Mouse (Mus musculus) heart, adult 2 months (tissue): Measurements from ENCODE around the gene Slc22a17. TPM values are rescaled to one million over a fixed set of nuclear protein-coding genes. Genes with fewer than 3 reads are reported as not detected.

Experiments
- DNase-seq, 2 experiments: peaks; one replicate each; pipeline ENCODE4 v3.0.0; 2021
- H3K27ac ChIP-seq: fragments of 200-600 bp; 2 replicates; pipeline ENCODE4 v1.8.1; 2022
- H3K27me3 ChIP-seq: fragments of 200-500 bp; 2 replicates; pipeline ENCODE4 v1.6.1; 2012; ENCODE audit warnings: mild to moderate bottlenecking, low read length, inconsistent platforms, mixed read lengths; ENCODE audit not compliant: control insufficient read depth, insufficient read depth
- H3K36me3 ChIP-seq: fragments of 200-500 bp; 2 replicates; pipeline ENCODE4 v1.6.1; 2012; ENCODE audit warnings: low read length, inconsistent platforms; ENCODE audit not compliant: control insufficient read depth, insufficient read depth
- H3K4me1 ChIP-seq: fragments of 200-500 bp; 2 replicates; pipeline ENCODE4 v1.6.1; 2011; ENCODE audit warnings: low read length; ENCODE audit not compliant: control insufficient read depth, insufficient read depth
- H3K4me3 ChIP-seq: fragments of 200-600 bp; 2 replicates; pipeline ENCODE4 v1.8.1; 2022
- H3K79me2 ChIP-seq: fragments of 200-500 bp; replicated peaks from 2 replicates; pipeline ENCODE4 v1.6.1; 2012; ENCODE audit warnings: mild to moderate bottlenecking, inconsistent platforms, low read length, moderate library complexity, mixed read lengths; ENCODE audit not compliant: control insufficient read depth, insufficient read depth
- H3K9ac ChIP-seq: fragments of 200-500 bp; 2 replicates; pipeline ENCODE4 v1.6.1; 2012; ENCODE audit warnings: low read depth, mild to moderate bottlenecking, control low read depth, inconsistent platforms, low read length, mixed read lengths
- CTCF ChIP-seq: fragments of 200-600 bp; IDR thresholded peaks from 2 replicates; pipeline ENCODE4 v1.8.1; 2022; ENCODE audit warnings: antibody characterized with exemption, mild to moderate bottlenecking, moderate library complexity
- EP300 ChIP-seq: fragments of 200-500 bp; IDR thresholded peaks from 2 replicates; pipeline ENCODE4 v1.6.1; 2011; ENCODE audit warnings: low read depth, low read length, control low read depth; ENCODE audit not compliant: insufficient read depth
- POLR2A ChIP-seq: fragments of 200-500 bp; IDR thresholded peaks from 2 replicates; pipeline ENCODE4 v1.6.1; 2011; ENCODE audit warnings: mild to moderate bottlenecking, low read depth, low read length, control low read depth; ENCODE audit not compliant: insufficient read depth
- WGBS: fragments of 180-500 bp; shearing (Covaris S2); methylation state at CpG from one replicate; pipeline ENCODE4 v1.1.7; 2018; 5-methylcytosine and 5-hydroxymethylcytosine counted together
- intact Hi-C: fragments of 180-260 bp; cut with DNase I; formaldehyde crosslinking; loops from one replicate; pipeline ENCODE4 v1.15.1; 2025
- polyA plus RNA-seq: library from polyadenylated mRNA; depleted of rRNA; stranded (reverse); fragments of >200 nt; gene quantifications from 2 replicates; pipeline ENCODE4 v1.2.3, GENCODE M21; 2012
- total RNA-seq, 2 experiments: library from RNA; stranded (reverse); gene quantifications; 2 replicates each; pipeline ENCODE4 v1.2.3; 2021

Gene Slc22a17
- total and polyA plus RNA-seq, 3 experiments, result 1.7 to 13.0 (median 2.3) TPM

GRCm38 (mm10) chr14:54929801-54930200 is 16.9 kb upstream of the Slc22a17 start:
- Histone ChIP-seq H3K27me3 (peaks cover 8% of the 10 kb centered on the region), H3K4me3 (no peak overlapping the region), H3K27ac (no peak overlapping the region), H3K36me3 (no peaks in the 10 kb centered on the region), H3K79me2 (no peaks in the 10 kb centered on the region), H3K4me1 (no peaks in the 10 kb centered on the region), H3K9ac (no peak overlapping the region)
- intact Hi-C loops, result no loop called here
- WGBS, result 47% methylated on average over 5 of the region's 5 CpGs
- no peak for DNase-seq
- TF ChIP-seq EP300, result no peak
- no peak for TF ChIP-seq CTCF
- no peak for TF ChIP-seq POLR2A

- DNase-seq, result no peak
- intact Hi-C loops, result no loop called here
- Histone ChIP-seq H3K27me3 (peaks cover 8% of the 10 kb centered on the region), H3K4me3 (no peak overlapping the region), H3K27ac (peak overlapping the region; percentile 58; the same call in 1 of the 2 replicates), H3K4me1 (no peaks in the 10 kb centered on the region; the same call in 1 of the 2 replicates), H3K36me3 (no peaks in the 10 kb centered on the region), H3K9ac (no peak overlapping the region), H3K79me2 (no peaks in the 10 kb centered on the region)
- 54% methylated on average over 7 of the region's 7 CpGs for WGBS
- TF ChIP-seq EP300 (no peak), CTCF (no peak), POLR2A (no peak)
Observed at GRCm38 (mm10) chr14:54927296-54927695, 14.4 kb upstream of the Slc22a17 start.

DNA sequence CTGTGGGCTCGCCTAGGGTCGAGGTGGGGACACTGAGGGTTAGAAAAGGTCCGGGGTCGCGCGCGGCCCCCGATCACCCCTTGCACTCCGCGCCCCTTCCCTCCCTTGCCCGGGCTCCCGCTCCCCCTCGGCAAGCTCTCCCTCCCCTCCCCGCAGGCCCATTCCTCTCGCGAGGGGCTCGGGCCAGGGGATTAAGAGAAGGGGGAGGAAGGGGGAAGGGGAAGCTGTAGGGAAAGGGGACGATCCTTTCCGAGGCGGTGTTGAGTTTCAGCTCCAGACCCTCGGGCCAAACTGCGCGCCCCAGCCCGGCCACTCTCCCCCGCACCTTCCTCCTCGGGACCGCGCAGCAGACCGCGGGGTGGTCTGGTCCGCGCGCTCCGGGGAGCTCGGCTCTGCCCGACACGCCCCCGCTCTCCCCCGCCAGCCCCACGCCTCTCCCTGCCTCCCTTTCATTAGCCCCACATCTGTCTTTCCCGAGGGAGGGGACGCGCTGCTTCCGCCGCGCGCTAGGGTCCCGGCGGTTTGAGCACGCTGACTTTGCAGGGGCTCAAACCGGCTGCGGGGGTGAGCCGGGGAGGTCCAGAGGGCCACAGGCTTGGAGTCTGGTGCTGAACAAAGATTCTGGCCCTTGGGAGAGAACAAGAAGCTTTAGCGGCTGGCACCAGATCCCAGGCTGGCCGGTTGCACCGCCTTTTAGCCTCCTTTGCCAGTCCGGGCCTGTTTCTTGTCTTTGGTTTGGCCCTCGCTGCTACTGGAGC is 13.6 kb upstream of the Slc22a17 start:
- intact Hi-C loops, result no loop called here
- Histone ChIP-seq H3K4me1 (no peaks in the 10 kb centered on the region; the same call in 1 of the 2 replicates), H3K27me3 (peaks cover 8% of the 10 kb centered on the region), H3K27ac (peak overlapping the region; percentile 58), H3K79me2 (no peaks in the 10 kb centered on the region), H3K36me3 (no peaks in the 10 kb centered on the region), H3K9ac (peak overlapping the region; percentile 66), H3K4me3 (peak overlapping the region; percentile 34)
- no peak for TF ChIP-seq CTCF
- TF ChIP-seq EP300, result no peak
- 2% methylated on average over 54 of the region's 58 CpGs for WGBS
- DNase-seq, result peak; percentile 72 to 74

DNA sequence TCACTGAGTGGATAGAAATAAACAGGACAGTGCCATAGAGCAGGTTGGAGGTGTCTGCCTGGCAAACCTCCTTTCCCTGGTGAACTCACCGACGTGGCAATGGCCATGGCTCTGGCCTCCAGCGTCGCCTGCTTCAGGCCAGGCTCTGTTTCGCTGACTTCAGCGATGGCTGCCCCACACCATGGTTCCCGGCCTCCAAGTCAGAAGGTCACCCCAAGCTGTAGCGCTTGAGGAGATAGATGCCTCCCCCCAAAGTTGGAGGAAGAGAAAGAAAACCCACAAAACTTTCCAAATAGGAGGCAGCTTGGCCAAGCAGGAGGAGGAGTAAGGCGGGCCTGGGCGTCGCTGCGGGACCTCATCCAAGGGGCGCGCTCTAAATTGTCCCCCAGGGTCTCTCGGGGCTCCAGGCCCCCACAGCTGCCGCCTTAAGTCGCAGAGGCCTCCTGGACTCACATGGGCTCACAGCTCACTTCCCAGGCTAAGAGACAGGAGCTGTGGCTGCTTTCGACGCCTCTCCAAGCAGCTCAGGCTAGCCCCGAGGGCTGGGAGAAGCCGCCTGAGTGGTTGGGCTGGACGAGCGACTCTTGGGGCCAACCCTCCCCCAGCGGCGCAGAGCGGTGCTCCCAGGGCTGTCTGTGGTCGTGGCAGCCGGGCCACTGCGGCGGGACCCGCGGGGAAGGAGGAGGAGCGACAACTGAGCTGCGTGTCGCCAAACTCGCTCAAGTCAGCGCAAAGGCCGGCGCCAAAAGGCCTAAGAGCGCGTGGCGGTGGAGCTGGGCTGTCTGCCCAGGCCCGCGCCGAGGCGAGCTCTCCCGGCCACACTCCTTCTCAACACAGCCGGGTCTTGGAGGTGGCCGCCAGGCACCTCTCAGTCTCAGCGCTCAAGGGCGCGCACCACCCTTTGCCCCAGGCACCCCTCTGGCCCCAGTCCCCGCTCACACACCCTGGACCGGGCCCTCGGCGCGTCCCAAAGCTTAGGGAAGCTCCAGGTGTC is 12.7 kb upstream of the Slc22a17 start, which contains the start of gene Efs:
Gene Efs, minus strand, starts transcription at position 778 of the 994 bp plus-strand sequence.
- Histone ChIP-seq H3K27me3 (peaks cover 8% of the 10 kb centered on the region), H3K36me3 (no peaks in the 10 kb centered on the region), H3K4me1 (no peaks in the 10 kb centered on the region; the same call in 1 of the 2 replicates), H3K27ac (peak within 1 kb of the TSS; percentile 58), H3K9ac (peak within 1 kb of the TSS; percentile 66), H3K79me2 (no peaks in the 10 kb centered on the region), H3K4me3 (peak within 1 kb of the TSS; percentile 34)
- TF ChIP-seq EP300, result no peak
- 0 out of 2 replicates have a peak, but pooled peaks have one; percentile 42 for TF ChIP-seq POLR2A
- intact Hi-C loops, result no loop called here
- DNase-seq, result peak; percentile 74 to 76
- WGBS, result 8% methylated on average over 57 of the region's 57 CpGs

GRCm38 (mm10) chr14:54924641-54925348 is 11.9 kb upstream of the Slc22a17 start:
- Histone ChIP-seq H3K9ac (no peak overlapping the region), H3K27me3 (peaks cover 8% of the 10 kb centered on the region), H3K4me1 (no peaks in the 10 kb centered on the region; the same call in 1 of the 2 replicates), H3K4me3 (0 out of 2 replicates have a peak overlapping the region, but pooled peaks have one; percentile 34), H3K36me3 (no peaks in the 10 kb centered on the region), H3K79me2 (no peaks in the 10 kb centered on the region), H3K27ac (peak overlapping the region; percentile 58)
- intact Hi-C loops, result no loop called here
- peak; percentile 71 to 82 for DNase-seq
- TF ChIP-seq CTCF, result no peak
- WGBS, result 75% methylated on average over 7 of the region's 7 CpGs
